Mouse (Mus musculus): ENCODE measurements around the gene Fam161b.

Fam161b gene

GRCm38 (mm10) chr12:84361555-84362489 lies at the start of gene Fam161b, which contains the start of gene Coq6:
Gene Fam161b (minus strand): TSS chr12:84361833.
Gene Coq6 (plus strand): TSS chr12:84361657.
- DNase-seq (ENCODE audit: low spot score in 2 of 2) = peak; percentile 94

GRCm38 (mm10) chr12:84408819-84409507 lies 47.3 kb upstream of the Fam161b start, which contains the start of the genes Entpd5 and Bbof1:
Gene Entpd5 (minus strand): TSS chr12:84409029.
Gene Bbof1 (plus strand): TSS chr12:84409071.
- peak; percentile 78 to 88 for DNase-seq (ENCODE audit: low spot score in 2 of 2)

GRCm38 (mm10) chr12:84407874-84408818 lies 46.5 kb upstream of the Fam161b start:
- peak in 1 of 2 experiments; percentile 20 for DNase-seq (ENCODE audit: low spot score in 2 of 2)

- DNase-seq (ENCODE audit: low spot score in 2 of 2) = no peak
Observed at GRCm38 (mm10) chr12:84407259-84407658, 45.6 kb upstream of the Fam161b start.

GRCm38 (mm10) chr12:84404541-84404940 lies 42.9 kb upstream of the Fam161b start:
- no peak for DNase-seq (ENCODE audit: low spot score in 2 of 2)

GRCm38 (mm10) chr12:84402923-84403322 lies 41.3 kb upstream of the Fam161b start:
- no peak for DNase-seq (ENCODE audit: low spot score in 2 of 2)

GRCm38 (mm10) chr12:84400653-84401052 lies 39.0 kb upstream of the Fam161b start:
- no peak for DNase-seq (ENCODE audit: low spot score in 2 of 2)

- no peak for DNase-seq (ENCODE audit: low spot score in 2 of 2)
Observed at GRCm38 (mm10) chr12:84400068-84400467, 38.4 kb upstream of the Fam161b start.

GRCm38 (mm10) chr12:84399663-84400062 lies 38.0 kb upstream of the Fam161b start:
- DNase-seq (ENCODE audit: low spot score in 2 of 2) = no peak

GRCm38 (mm10) chr12:84399135-84399534 lies 37.5 kb upstream of the Fam161b start:
- DNase-seq (ENCODE audit: low spot score in 2 of 2) = no peak

- DNase-seq (ENCODE audit: low spot score in 2 of 2) = no peak
Observed at GRCm38 (mm10) chr12:84398629-84399028, 37.0 kb upstream of the Fam161b start.

GRCm38 (mm10) chr12:84397685-84398084 lies 36.1 kb upstream of the Fam161b start:
- no peak for DNase-seq (ENCODE audit: low spot score in 2 of 2)

GRCm38 (mm10) chr12:84396947-84397679 lies 35.5 kb upstream of the Fam161b start:
- DNase-seq (ENCODE audit: low spot score in 2 of 2) = no peak

GRCm38 (mm10) chr12:84393847-84394246 lies 32.2 kb upstream of the Fam161b start:
- no peak for DNase-seq (ENCODE audit: low spot score in 2 of 2)

- DNase-seq (ENCODE audit: low spot score in 2 of 2) = no peak
Observed at GRCm38 (mm10) chr12:84392681-84393080, 31.0 kb upstream of the Fam161b start.

GRCm38 (mm10) chr12:84390336-84390735 lies 28.7 kb upstream of the Fam161b start:
- DNase-seq (ENCODE audit: low spot score in 2 of 2) = no peak

- no peak for DNase-seq (ENCODE audit: low spot score in 2 of 2)
Observed at GRCm38 (mm10) chr12:84388774-84389400, 27.3 kb upstream of the Fam161b start.

- DNase-seq (ENCODE audit: low spot score in 2 of 2) = no peak
Observed at GRCm38 (mm10) chr12:84388097-84388496, 26.5 kb upstream of the Fam161b start.

- no peak for DNase-seq (ENCODE audit: low spot score in 2 of 2)
Observed at GRCm38 (mm10) chr12:84385408-84385807, 23.8 kb upstream of the Fam161b start.

GRCm38 (mm10) chr12:84384644-84385081 lies 23.0 kb upstream of the Fam161b start:
- DNase-seq (ENCODE audit: low spot score in 2 of 2) = no peak
